Mouse (Mus musculus) olfactory bulb, adult 2 months (tissue): ENCODE measurements at regions not wholly inside any gene's neighbourhood (a gene's known extent, or its start where the extent isn't known, plus 50 kb on each side); places are given as distances from the start of the nearest gene placed in this dataset.

ENCODE experiments used
- H3K27ac ChIP-seq: fragments of 200-500 bp; 2 replicates; pipeline ENCODE4 v1.5.1; 2012; ENCODE audit warnings: low read depth, low read length; ENCODE audit not compliant: insufficient read depth
- H3K4me1 ChIP-seq: fragments of 200-500 bp; 2 replicates; pipeline ENCODE4 v1.6.1; 2012; ENCODE audit warnings: low read length; ENCODE audit not compliant: control insufficient read depth, insufficient read depth
- H3K4me3 ChIP-seq: fragments of 200-500 bp; 2 replicates; pipeline ENCODE4 v1.5.1; 2012; ENCODE audit warnings: mild to moderate bottlenecking, low read depth, low read length, moderate library complexity; ENCODE audit not compliant: insufficient read depth
- CTCF ChIP-seq: fragments of 200-500 bp; IDR thresholded peaks from 2 replicates; pipeline ENCODE4 v1.5.1; 2012; ENCODE audit warnings: low read depth, mild to moderate bottlenecking, low read length, moderate library complexity; ENCODE audit not compliant: insufficient read depth
- POLR2A ChIP-seq: fragments of 200-500 bp; IDR thresholded peaks from 2 replicates; pipeline ENCODE4 v1.6.1; 2012; ENCODE audit warnings: mild to moderate bottlenecking, low read depth, low read length, moderate library complexity; ENCODE audit not compliant: insufficient read depth
- WGBS: fragments of 180-500 bp; shearing (Covaris S2); methylation state at CpG from one replicate; pipeline ENCODE4 v1.1.7; 2018; 5-methylcytosine and 5-hydroxymethylcytosine counted together

DNA sequence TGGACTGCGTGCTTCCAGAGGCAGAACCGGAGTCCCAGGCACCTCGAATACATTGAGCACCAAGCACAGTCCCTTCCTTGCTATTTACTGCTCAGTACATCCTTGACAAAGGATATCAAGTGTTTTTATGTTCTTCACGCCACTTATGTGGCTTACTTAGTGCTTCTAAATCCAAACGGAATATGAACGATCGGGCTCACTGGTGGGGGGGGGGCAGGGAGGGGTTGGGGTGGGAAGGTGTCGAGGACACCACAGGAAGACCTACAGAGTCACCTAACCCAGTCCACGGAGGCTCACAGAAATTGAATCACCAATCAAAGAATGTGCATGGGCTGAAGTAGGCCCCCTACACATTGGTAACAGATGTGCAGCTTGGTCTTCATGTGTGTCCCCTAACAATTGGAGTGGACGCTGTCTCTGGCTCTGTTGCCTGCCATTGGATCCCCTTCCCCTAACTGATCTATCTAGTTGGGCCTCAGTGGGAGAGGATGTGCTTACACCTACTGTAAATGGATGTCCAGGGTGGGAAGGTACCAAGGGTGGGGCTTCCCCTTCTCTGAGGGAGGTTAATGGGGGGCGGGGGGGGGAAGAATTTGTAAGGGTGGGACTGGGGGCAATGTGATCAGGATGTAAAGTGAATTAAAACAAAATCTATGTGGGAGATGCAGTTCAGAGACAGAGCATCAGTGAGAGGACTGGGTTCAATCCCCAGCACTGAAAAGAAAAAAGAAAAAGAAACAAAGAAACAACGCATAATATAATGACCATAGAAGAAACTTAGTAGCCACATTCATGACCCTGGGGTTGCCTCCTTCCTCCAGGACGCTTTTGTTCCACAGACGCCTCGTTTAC is 99.1 kb upstream of the Cpm start:
- 81% methylated on average over 15 of the region's 15 CpGs for WGBS
- Histone ChIP-seq H3K27ac (no peak overlapping the region), H3K4me1 (no peaks in the 10 kb centered on the region), H3K4me3 (no peak overlapping the region)
- TF ChIP-seq CTCF = no peak
- TF ChIP-seq POLR2A = no peak

DNA sequence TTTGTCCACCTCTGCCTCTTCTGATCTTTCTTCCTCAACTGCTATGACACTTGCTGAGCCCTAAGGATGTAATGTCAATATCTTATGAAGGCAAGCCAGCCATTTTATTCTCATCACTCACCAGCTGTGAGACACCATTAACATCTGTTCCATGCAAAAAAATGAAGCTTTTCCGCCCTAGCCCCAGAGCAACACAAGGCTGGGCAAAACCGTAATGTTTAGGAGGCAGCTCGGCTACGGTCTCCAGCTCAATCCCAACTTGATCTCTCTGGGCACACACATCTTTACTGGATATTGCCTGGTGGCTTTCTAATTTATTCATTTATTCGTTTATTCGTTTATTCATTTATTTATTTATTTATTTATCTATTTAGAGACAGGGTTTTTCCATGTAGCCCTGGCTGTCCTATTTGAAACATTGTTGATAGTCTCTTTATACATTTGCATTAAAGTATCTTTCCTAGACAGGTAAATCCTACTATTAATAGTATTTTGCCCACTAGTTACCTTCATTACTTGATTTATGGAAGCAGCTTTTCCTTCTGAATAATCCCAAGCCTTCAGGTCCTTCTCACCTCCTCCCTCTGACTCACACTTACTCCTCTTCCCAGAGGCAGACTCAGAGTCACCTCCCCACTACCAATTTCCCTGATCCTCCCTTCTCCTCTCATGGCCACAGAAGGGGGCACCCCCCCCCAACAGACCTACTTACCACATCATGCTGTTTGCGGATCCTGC is 99.9 kb upstream of the Cpm start:
- no peak overlapping the region for H3K27ac ChIP-seq
- H3K4me1 ChIP-seq = no peaks in the 10 kb centered on the region
- WGBS = 92% methylated on average over 7 of the region's 7 CpGs
- TF ChIP-seq POLR2A (no peak), CTCF (no peak)
- no peak overlapping the region for H3K4me3 ChIP-seq

DNA sequence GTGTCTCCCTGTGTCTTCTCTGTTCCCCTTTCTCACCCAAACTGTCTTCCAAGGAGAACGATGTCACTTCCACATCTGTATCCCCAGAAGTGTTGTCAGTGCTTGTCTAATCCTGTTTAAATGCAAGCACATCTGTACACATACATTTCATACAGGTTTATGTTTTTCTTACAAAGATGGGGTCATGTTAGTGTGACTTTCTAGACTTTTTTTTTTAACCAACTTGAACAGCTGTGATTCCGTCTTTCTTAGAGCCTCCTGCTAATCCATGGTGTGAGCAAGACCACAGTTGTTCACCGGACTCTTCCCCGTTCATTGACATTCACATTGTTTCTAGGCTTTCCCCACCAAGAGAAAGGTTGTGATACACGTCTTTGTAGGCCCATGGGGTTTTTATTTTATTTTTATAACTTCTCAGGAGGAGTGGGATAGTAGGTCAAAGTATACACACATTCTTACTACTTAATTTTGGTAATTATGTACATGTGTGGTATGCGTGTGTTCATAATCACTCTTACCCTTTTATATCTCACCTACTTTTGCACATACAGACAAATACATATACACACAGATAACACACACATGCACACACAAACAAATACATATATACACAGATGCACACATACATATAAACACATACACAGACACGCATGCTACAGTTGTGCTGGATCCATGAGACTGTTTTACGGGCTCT is 100.6 kb upstream of the Cpm start:
- no peak for TF ChIP-seq POLR2A
- TF ChIP-seq CTCF = no peak
- Histone ChIP-seq H3K27ac (no peak overlapping the region), H3K4me3 (no peak overlapping the region), H3K4me1 (no peaks in the 10 kb centered on the region)
- WGBS = 96% methylated on average over 8 of the region's 8 CpGs

DNA sequence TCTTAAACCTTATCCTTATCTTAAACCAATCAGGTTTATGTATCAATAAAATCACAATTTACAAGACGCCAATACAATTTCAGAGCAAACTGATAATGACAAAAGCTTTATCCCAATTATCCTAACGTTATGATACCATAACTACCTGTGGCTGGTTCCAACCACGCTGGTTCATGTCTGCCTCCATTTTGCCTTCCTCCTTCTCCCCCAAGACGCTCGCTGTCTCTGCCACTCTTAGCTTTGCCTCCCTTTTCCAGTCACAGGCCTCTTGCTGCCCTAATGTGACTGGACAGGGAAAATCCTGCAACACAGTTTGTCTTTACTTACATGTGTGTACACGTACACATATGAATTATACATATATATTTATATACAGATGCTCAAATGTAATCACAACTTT is 101.3 kb upstream of the Cpm start:
- Histone ChIP-seq H3K4me1 (no peaks in the 10 kb centered on the region), H3K27ac (no peak overlapping the region), H3K4me3 (no peak overlapping the region)
- TF ChIP-seq CTCF (no peak), POLR2A (no peak)
- WGBS = 93% methylated on average over 6 of the region's 6 CpGs

DNA sequence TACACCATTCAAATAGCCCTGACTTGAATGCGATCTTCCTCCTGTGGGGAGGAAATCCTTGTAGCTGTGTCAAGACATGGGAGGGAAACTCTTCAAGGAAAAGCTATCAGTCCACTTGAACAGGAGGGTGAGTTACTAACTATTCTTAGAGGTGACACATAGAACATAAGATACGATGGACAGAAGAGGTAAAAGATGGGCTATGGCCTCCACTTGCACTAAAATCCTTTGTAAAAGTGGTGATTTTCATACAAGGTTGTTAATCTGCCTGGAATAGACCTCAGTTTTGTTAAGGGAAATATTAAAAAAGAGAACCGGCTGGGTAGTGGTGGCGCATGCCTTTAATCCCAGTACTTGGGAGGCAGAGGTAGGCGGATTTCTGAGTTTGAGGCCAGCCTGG is 102.1 kb upstream of the Cpm start:
- no peaks in the 10 kb centered on the region for H3K4me1 ChIP-seq
- no peak for TF ChIP-seq POLR2A
- TF ChIP-seq CTCF = no peak
- no peak overlapping the region for H3K4me3 ChIP-seq
- WGBS = 98% methylated on average over 5 of the region's 5 CpGs
- H3K27ac ChIP-seq = no peak overlapping the region

DNA sequence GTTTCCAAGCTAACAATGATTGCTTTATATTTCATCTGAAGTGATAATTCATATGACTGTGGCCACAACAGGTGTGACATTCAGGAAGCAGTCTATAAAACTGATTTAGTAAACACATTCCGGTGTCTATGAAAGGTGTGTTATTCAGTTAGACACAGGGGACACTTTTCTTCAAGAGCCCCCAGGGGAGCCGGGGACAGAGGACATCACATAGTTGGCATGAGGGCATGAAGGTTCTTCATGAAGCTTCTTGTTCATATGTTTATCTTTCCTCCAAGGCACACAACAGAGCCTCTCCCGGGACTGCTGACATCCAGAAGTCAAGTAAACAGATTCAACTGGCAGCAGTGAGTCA is 102.5 kb upstream of the Cpm start:
- no peak overlapping the region for H3K27ac ChIP-seq
- 85% methylated on average over 3 of the region's 3 CpGs for WGBS
- no peaks in the 10 kb centered on the region for H3K4me1 ChIP-seq
- H3K4me3 ChIP-seq = no peak overlapping the region
- no peak for TF ChIP-seq CTCF
- TF ChIP-seq POLR2A = no peak

DNA sequence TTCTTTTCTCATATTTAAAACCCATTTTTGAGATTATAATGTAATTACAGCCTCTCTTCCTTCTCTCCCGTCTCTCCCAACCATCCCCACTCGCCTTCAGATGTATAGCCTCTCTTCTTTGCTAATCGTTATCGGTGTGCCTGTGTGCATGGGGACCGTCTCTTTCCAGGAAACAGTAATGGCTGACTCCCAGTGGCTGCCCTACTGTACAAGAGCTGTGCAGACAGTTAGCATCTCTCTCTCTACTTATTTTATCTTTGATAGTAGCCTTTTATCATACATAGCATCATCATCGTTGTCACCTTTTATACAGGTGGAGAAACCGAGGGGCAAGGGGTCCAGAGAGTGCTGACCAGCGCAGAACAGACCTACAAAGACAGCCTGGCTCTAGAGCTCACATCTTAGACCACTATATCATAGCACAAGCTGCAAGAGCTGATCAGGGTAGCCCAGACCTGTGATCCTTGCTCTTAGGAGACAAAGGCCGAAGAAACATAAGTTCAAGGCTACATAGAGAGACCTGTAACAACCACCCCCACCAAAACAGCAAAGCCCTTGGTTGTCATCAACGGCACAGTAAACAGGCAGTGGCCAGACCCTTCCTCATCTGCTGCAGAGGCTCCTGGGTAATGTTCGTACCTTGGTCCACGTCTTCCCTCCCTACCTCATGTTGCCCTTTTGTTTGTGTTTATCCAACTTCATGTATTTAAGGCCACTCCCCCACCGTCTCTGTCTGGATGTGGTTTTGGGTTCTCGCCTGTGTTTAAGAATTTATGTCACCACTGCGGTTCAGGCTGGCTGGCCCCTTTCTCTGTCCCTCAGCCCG is 103.1 kb upstream of the Cpm start:
- 81% methylated on average over 16 of the region's 16 CpGs for WGBS
- no peak overlapping the region for H3K4me3 ChIP-seq
- no peak for TF ChIP-seq POLR2A
- TF ChIP-seq CTCF = no peak
- no peak overlapping the region for H3K27ac ChIP-seq
- no peaks in the 10 kb centered on the region for H3K4me1 ChIP-seq

DNA sequence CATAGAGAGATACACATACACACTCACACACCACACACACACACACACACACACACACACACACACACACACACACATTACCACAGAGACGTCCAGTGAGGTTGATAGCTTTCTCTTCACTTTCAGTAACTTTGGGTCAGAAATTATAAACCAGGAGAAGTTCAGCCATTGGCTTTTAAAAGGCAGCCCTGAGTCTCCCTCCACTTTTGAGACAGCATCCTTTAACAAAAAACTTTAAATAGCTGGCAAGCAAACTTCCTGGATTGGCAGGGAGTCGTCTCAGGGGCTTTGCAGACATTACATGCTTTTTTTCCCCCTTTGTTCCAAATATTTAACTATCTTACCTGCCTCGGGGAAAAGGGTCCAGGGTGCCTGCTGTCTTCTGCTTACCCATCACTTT is 103.7 kb upstream of the Cpm start:
- 67% methylated on average over 3 of the region's 3 CpGs for WGBS
- TF ChIP-seq CTCF = no peak
- no peak for TF ChIP-seq POLR2A
- no peaks in the 10 kb centered on the region for H3K4me1 ChIP-seq
- H3K4me3 ChIP-seq = no peak overlapping the region
- no peak overlapping the region for H3K27ac ChIP-seq

DNA sequence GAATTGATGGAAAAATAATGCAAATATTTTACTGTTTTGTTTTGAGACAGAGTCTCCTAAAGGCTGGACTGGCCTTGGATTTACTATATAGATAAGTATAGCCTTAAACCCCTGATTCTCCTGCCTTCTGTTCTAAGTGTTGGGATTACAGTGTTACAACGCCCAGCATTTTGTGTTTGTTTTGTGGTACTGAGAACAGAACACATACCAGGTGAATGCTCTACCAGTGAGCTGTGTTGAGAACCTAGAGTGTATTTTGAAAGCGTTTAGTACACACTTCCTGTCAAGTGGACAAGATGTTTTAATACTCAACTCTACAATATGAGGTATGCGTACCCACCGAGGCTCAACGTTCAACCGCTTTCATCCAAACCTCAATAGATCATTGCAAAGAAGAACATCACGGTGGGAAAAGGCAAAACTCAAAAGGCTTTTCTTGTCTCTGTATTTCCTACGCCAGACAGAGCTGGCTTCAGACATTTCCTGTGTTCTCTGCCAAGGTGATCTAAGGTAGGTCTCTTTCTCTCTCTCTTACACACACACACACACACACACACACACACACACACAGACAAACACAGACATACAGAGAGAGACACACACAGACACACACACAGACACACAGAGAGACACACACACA is 104.3 kb upstream of the Cpm start:
- H3K4me3 ChIP-seq = no peak overlapping the region
- WGBS = 84% methylated on average over 8 of the region's 8 CpGs
- H3K27ac ChIP-seq = no peak overlapping the region
- H3K4me1 ChIP-seq = no peaks in the 10 kb centered on the region
- TF ChIP-seq CTCF = no peak
- TF ChIP-seq POLR2A = no peak
